Mouse (Mus musculus) midbrain, postnatal 0 days (tissue): ENCODE measurements around the gene B3galt4. TPM values are rescaled to one million over a fixed set of nuclear protein-coding genes. Genes with fewer than 3 reads are reported as not detected.
A peak's percentile ranks its signal among the peaks of the same experiment; 100 is the strongest.

ENCODE experiments used
- ATAC-seq: fragments of 200-750 bp; cut with Nextera tagmentation; 2 replicates; pipeline ENCODE4 v1.8.0; 2017; ENCODE audit warnings: moderate number of reproducible peaks, mild to moderate bottlenecking, moderate TSS enrichment, moderate library complexity; ENCODE audit not compliant: low FRiP score
- DNase-seq: peaks from one replicate; pipeline ENCODE4 v3.0.0-alpha.2; 2015; ENCODE audit warnings: low spot score
- H3K27ac ChIP-seq: fragments of 300-500 bp; sonication (generic); 2 replicates; pipeline ENCODE4 v1.5.1; 2014; ENCODE audit warnings: low read depth, mild to moderate bottlenecking, low read length, mixed read lengths
- H3K27me3 ChIP-seq: fragments of 300-500 bp; sonication (generic); 2 replicates; pipeline ENCODE4 v1.6.1; 2014; ENCODE audit warnings: low read length, control low read depth, mixed read lengths; ENCODE audit not compliant: insufficient read depth
- H3K36me3 ChIP-seq: fragments of 300-500 bp; sonication (generic); 2 replicates; pipeline ENCODE4 v1.6.1; 2014; ENCODE audit warnings: low read length, control low read depth, mixed read lengths; ENCODE audit not compliant: insufficient read depth
- H3K4me1 ChIP-seq: fragments of 300-500 bp; sonication (generic); 2 replicates; pipeline ENCODE4 v1.6.1; 2014; ENCODE audit warnings: mild to moderate bottlenecking, control low read depth, antibody characterized with exemption, low read length, mixed read lengths; ENCODE audit not compliant: insufficient read depth
- H3K4me2 ChIP-seq: fragments of 300-500 bp; sonication (generic); 2 replicates; pipeline ENCODE4 v1.6.1; 2014; ENCODE audit warnings: low read depth, mild to moderate bottlenecking, low read length, mixed read lengths; ENCODE audit not compliant: poor library complexity, severe bottlenecking
- H3K4me3 ChIP-seq: fragments of 300-500 bp; sonication (generic); 2 replicates; pipeline ENCODE4 v1.5.1; 2014; ENCODE audit warnings: low read depth, mild to moderate bottlenecking, low read length, moderate library complexity
- H3K9ac ChIP-seq: fragments of 300-500 bp; sonication (generic); replicated peaks from 2 replicates; pipeline ENCODE4 v1.6.1; 2014; ENCODE audit warnings: mild to moderate bottlenecking, low read length, moderate library complexity, mixed read lengths; ENCODE audit not compliant: poor library complexity, severe bottlenecking
- H3K9me3 ChIP-seq: fragments of 300-500 bp; sonication (generic); 2 replicates; pipeline ENCODE4 v1.6.1; 2016; ENCODE audit warnings: low read length, control low read depth
- CTCF ChIP-seq: IDR thresholded peaks from 2 replicates; pipeline ENCODE4 v1.5.1; 2016; ENCODE audit warnings: antibody characterized with exemption, mild to moderate bottlenecking
- WGBS: fragments of 180-500 bp; shearing (Covaris S2); extraction: QIAGEN DNeasy Blood & Tissue Kit; methylation state at CpG from one replicate; pipeline ENCODE4 v1.1.7; 2014; 5-methylcytosine and 5-hydroxymethylcytosine counted together
- polyA plus RNA-seq: library from polyadenylated mRNA; unstranded; fragments of >200 nt; fragmentation: Nextera tagmentation; extraction: Ambion mirVana; gene quantifications from 2 replicates; pipeline ENCODE4 v1.2.1, GENCODE M21; 2015
- total RNA-seq: library from RNA; depleted of rRNA; stranded (reverse); fragments of >200 nt; gene quantifications from 2 replicates; pipeline ENCODE4 v1.2.3, GENCODE M21; 2014

Gene B3galt4
- total and polyA plus RNA-seq, 2 experiments from 2014 or later: 11.1 to 14.1 TPM

GRCm38 (mm10) chr17:33932970-33933369 lies 18.3 kb downstream of the B3galt4 start:
- Histone ChIP-seq H3K4me2 (no peak overlapping the region), H3K9me3 (no peaks in the 10 kb centered on the region), H3K36me3 (peaks cover 20% of the 10 kb centered on the region), H3K27me3 (no peaks in the 10 kb centered on the region), H3K27ac (no peak overlapping the region), H3K4me1 (0 out of 2 replicates have a peak, but pooled peaks cover 5% of the 10 kb centered on the region), H3K9ac (no peak overlapping the region), H3K4me3 (no peak overlapping the region)
- no peak for ATAC-seq
- TF ChIP-seq CTCF: no peak
- DNase-seq: no peak
- WGBS: 95% methylated on average over 15 of the region's 15 CpGs

- ATAC-seq (no peak), DNase-seq (no peak)
- no peaks in the 10 kb centered on the region for H3K9me3 ChIP-seq
- peaks cover 20% of the 10 kb centered on the region for H3K36me3 ChIP-seq
- no peak overlapping the region for H3K27ac ChIP-seq
- H3K4me2 ChIP-seq: no peak overlapping the region
- 88% methylated on average over 14 of the region's 14 CpGs for WGBS
- H3K4me3 ChIP-seq: no peak overlapping the region
- H3K4me1 ChIP-seq: 0 out of 2 replicates have a peak, but pooled peaks cover 5% of the 10 kb centered on the region
- no peak overlapping the region for H3K9ac ChIP-seq
- no peaks in the 10 kb centered on the region for H3K27me3 ChIP-seq
- TF ChIP-seq CTCF: no peak
These were observed 18.8 kb downstream of the B3galt4 start for GRCm38 (mm10) chr17:33932448-33932847.

- H3K27me3 ChIP-seq: no peaks in the 10 kb centered on the region
- peaks cover 15% of the 10 kb centered on the region for H3K36me3 ChIP-seq
- DNase-seq: no peak
- H3K4me3 ChIP-seq: no peak overlapping the region
- no peak overlapping the region for H3K9ac ChIP-seq
- H3K27ac ChIP-seq: no peak overlapping the region
- no peaks in the 10 kb centered on the region for H3K9me3 ChIP-seq
- H3K4me2 ChIP-seq: no peak overlapping the region
- no peak for ATAC-seq
- H3K4me1 ChIP-seq: 0 out of 2 replicates have a peak, but pooled peaks cover 5% of the 10 kb centered on the region
- WGBS: 92% methylated on average over 11 of the region's 11 CpGs
- no peak for TF ChIP-seq CTCF
These were observed 19.3 kb downstream of the B3galt4 start for GRCm38 (mm10) chr17:33931947-33932346.

- H3K36me3 ChIP-seq: peaks cover 13% of the 10 kb centered on the region
- 38% methylated on average over 18 of the region's 18 CpGs for WGBS
- 0 out of 2 replicates have a peak, but pooled peaks cover 5% of the 10 kb centered on the region for H3K4me1 ChIP-seq
- no peak for TF ChIP-seq CTCF
- ATAC-seq (no peak), DNase-seq (no peak)
- H3K9ac ChIP-seq: peak overlapping the region; percentile 85
- H3K4me3 ChIP-seq: peak overlapping the region; percentile 89
- no peaks in the 10 kb centered on the region for H3K9me3 ChIP-seq
- no peak overlapping the region for H3K27ac ChIP-seq
- no peaks in the 10 kb centered on the region for H3K27me3 ChIP-seq
- peak overlapping the region; percentile 99 for H3K4me2 ChIP-seq
These were observed 20.0 kb downstream of the B3galt4 start for GRCm38 (mm10) chr17:33931159-33931866.

GRCm38 (mm10) chr17:33930280-33931158 lies 20.8 kb downstream of the B3galt4 start:
- WGBS: 2% methylated on average over 39 of the region's 45 CpGs
- H3K4me1 ChIP-seq: 0 out of 2 replicates have a peak, but pooled peaks cover 5% of the 10 kb centered on the region
- H3K4me3 ChIP-seq: peak overlapping the region; percentile 89
- peak overlapping the region; percentile 99 for H3K4me2 ChIP-seq
- 0 out of 2 replicates have a peak, but pooled peaks have one; percentile 11 for TF ChIP-seq CTCF
- H3K9ac ChIP-seq: peak overlapping the region; percentile 85
- H3K36me3 ChIP-seq: peaks cover 13% of the 10 kb centered on the region
- 0 out of 2 replicates have a peak, but pooled peaks have one; percentile 5 for ATAC-seq
- H3K27ac ChIP-seq: peak overlapping the region; percentile 89
- no peaks in the 10 kb centered on the region for H3K9me3 ChIP-seq
- peak; percentile 48 for DNase-seq
- no peaks in the 10 kb centered on the region for H3K27me3 ChIP-seq
